Mouse (Mus musculus) kidney, adult 2 months (tissue): ENCODE results near the gene Gm14851. TPM values are rescaled to one million over a fixed set of nuclear protein-coding genes. Genes with fewer than 3 reads are reported as not detected.
"Not testable (repeated sequence)": the region's sequence is repeated elsewhere in the genome, so short reads cannot be mapped to it uniquely, and the experiment has no call there.

Experiments
- DNase-seq: peaks from one replicate; pipeline ENCODE4 v3.0.0; 2021
- H3K27ac ChIP-seq: fragments of 200-500 bp; 2 replicates; pipeline ENCODE4 v1.5.1; 2012; ENCODE audit warnings: low read depth, low read length, control low read depth, inconsistent platforms; ENCODE audit not compliant: insufficient read depth
- H3K27me3 ChIP-seq: fragments of 200-500 bp; replicated peaks from 2 replicates; pipeline ENCODE4 v1.6.1; 2012; ENCODE audit warnings: mild to moderate bottlenecking, moderate library complexity, low read length, inconsistent platforms; ENCODE audit not compliant: control insufficient read depth, insufficient read depth
- H3K36me3 ChIP-seq: fragments of 200-500 bp; 2 replicates; pipeline ENCODE4 v1.6.1; 2012; ENCODE audit warnings: mild to moderate bottlenecking, moderate library complexity, low read length, inconsistent platforms; ENCODE audit not compliant: control insufficient read depth, insufficient read depth
- H3K4me1 ChIP-seq: fragments of 200-500 bp; 2 replicates; pipeline ENCODE4 v1.6.1; 2011; ENCODE audit warnings: low read length; ENCODE audit not compliant: control insufficient read depth, insufficient read depth
- H3K4me3 ChIP-seq: fragments of 200-500 bp; 2 replicates; pipeline ENCODE4 v1.5.1; 2011; ENCODE audit warnings: mild to moderate bottlenecking, low read depth, low read length, control low read depth; ENCODE audit not compliant: insufficient read depth
- CTCF ChIP-seq: fragments of 200-500 bp; conservative IDR thresholded peaks from 2 replicates; pipeline ENCODE4 v1.5.1; 2011; ENCODE audit warnings: low read depth, mild to moderate bottlenecking, control low read depth, low read length, moderate library complexity, mixed read lengths; ENCODE audit not compliant: insufficient read depth, insufficient read length
- POLR2A ChIP-seq: fragments of 200-500 bp; IDR thresholded peaks from one replicate; pipeline ENCODE4 v1.6.1; 2011; ENCODE audit warnings: low read depth, low read length, control low read depth
- WGBS: fragments of 180-500 bp; shearing (Covaris S2); methylation state at CpG from one replicate; pipeline ENCODE4 v1.1.7; 2018; 5-methylcytosine and 5-hydroxymethylcytosine counted together
- polyA plus RNA-seq: library from polyadenylated mRNA; depleted of rRNA; stranded (reverse); fragments of >200 nt; gene quantifications from 2 replicates; pipeline ENCODE4 v1.2.3, GENCODE M21; 2012; rRNA removed

Gm14851 gene
- 0.50 TPM in 1 of 2 replicates, not detected in the other for polyA plus RNA-seq

- not testable (repeated sequence) for H3K27me3 ChIP-seq, H3K27ac ChIP-seq, H3K4me1 ChIP-seq, H3K36me3 ChIP-seq, H3K4me3 ChIP-seq, DNase-seq
- 80% methylated on average over 1 of the region's 2 CpGs for WGBS
These were observed at the start of gene Gm14851 for GRCm38 (mm10) chr8:21095950-21096349. TSS of gene Gm14851 (minus strand) at chr8:21096050.

- WGBS: 47% methylated on average over 3 of the region's 3 CpGs
- H3K4me3 ChIP-seq, H3K27me3 ChIP-seq, H3K27ac ChIP-seq, H3K4me1 ChIP-seq, H3K36me3 ChIP-seq, DNase-seq: not testable (repeated sequence)
These were observed 38.5 kb upstream of the Gm14851 start, which contains the start of gene Defa30 for GRCm38 (mm10) chr8:21134342-21134741. TSS of gene Defa30 (plus strand) at chr8:21134642.

GRCm38 (mm10) chr8:21093106-21093505 is 2.7 kb downstream of the Gm14851 start:
- Histone ChIP-seq H3K36me3 (no peaks in the 10 kb centered on the region), H3K4me3 (no peak overlapping the region), H3K27ac (no peak overlapping the region), H3K27me3 (no peaks in the 10 kb centered on the region), H3K4me1 (no peaks in the 10 kb centered on the region)
- DNase-seq: peak; percentile 0
- TF ChIP-seq POLR2A (no peak), CTCF (no peak)
- 39% methylated on average over 4 of the region's 4 CpGs for whole genome bisulfite sequencing

- not testable (repeated sequence) for H3K27ac ChIP-seq, DNase-seq, H3K4me1 ChIP-seq, H3K36me3 ChIP-seq, H3K27me3 ChIP-seq, H3K4me3 ChIP-seq
These were observed 11.7 kb downstream of the Gm14851 start, which contains the start of gene Defa25 for GRCm38 (mm10) chr8:21084142-21084541. TSS of gene Defa25 (plus strand) at chr8:21084442.

- not testable (repeated sequence) for H3K27ac ChIP-seq, H3K4me1 ChIP-seq, H3K4me3 ChIP-seq, H3K36me3 ChIP-seq, H3K27me3 ChIP-seq, DNase-seq
- WGBS: 69% methylated on average over 1 of the region's 1 CpGs
These were observed 31.1 kb downstream of the Gm14851 start, which contains the start of gene Defa35 for GRCm38 (mm10) chr8:21064738-21065137. TSS of gene Defa35 (plus strand) at chr8:21065038.

GRCm38 (mm10) chr8:21054747-21055146 is 41.1 kb downstream of the Gm14851 start, which contains the start of gene Defa23:
TSS of gene Defa23 (plus strand) at chr8:21055047.
- no CpG with 5 or more reads among the region's 1 CpGs for WGBS
- not testable (repeated sequence) for H3K4me3 ChIP-seq, H3K27me3 ChIP-seq, H3K36me3 ChIP-seq, H3K27ac ChIP-seq, H3K4me1 ChIP-seq, DNase-seq

Other genes with a start within 250 kb of the Gm14851 start
- 0.27 TPM in 1 of 2 replicates, not detected in the other for gene Defb33, start 203.4 kb downstream of the Gm14851 start, polyA plus RNA-seq
- 0.41 TPM in 1 of 2 replicates, not detected in the other for gene Gm15056, start 193.4 kb downstream of the Gm14851 start, polyA plus RNA-seq
- not detected in 2 replicates for gene Gm6040, start 174.0 kb downstream of the Gm14851 start, polyA plus RNA-seq
- not detected in 2 replicates for gene AY761185, start 151.3 kb downstream of the Gm14851 start, polyA plus RNA-seq
- not detected in 2 replicates for gene Defa21, start 70.5 kb downstream of the Gm14851 start, polyA plus RNA-seq
- gene Defa23, start 41.0 kb downstream of the Gm14851 start, polyA plus RNA-seq: not detected in 2 replicates
- not detected in 2 replicates for gene Defa35, start 31.0 kb downstream of the Gm14851 start, polyA plus RNA-seq
- gene Defa25, start 11.6 kb downstream of the Gm14851 start, polyA plus RNA-seq: not detected in 2 replicates
- gene Defa30, start 38.6 kb upstream of the Gm14851 start, polyA plus RNA-seq: not detected in 2 replicates
- gene Defa22, start 66.2 kb upstream of the Gm14851 start, polyA plus RNA-seq: not detected in 2 replicates
- not detected in 2 replicates for gene Defa31, start 95.6 kb upstream of the Gm14851 start, polyA plus RNA-seq
- gene Gm15293, start 105.5 kb upstream of the Gm14851 start, polyA plus RNA-seq: not detected in 2 replicates
- gene Gm15292, start 153.7 kb upstream of the Gm14851 start, polyA plus RNA-seq: not detected in 2 replicates
- gene Defa27, start 219.5 kb upstream of the Gm14851 start, polyA plus RNA-seq: not detected in 2 replicates
- gene Defa29, start 231.0 kb upstream of the Gm14851 start, polyA plus RNA-seq: not detected in 2 replicates